Mouse (Mus musculus) neural tube, embryonic 12.5 days (tissue): ENCODE measurements around the gene Tbc1d1. TPM values are rescaled to one million over a fixed set of nuclear protein-coding genes. Genes with fewer than 3 reads are reported as not detected.
"Not testable (repeated sequence)": the region's sequence is repeated elsewhere in the genome, so short reads cannot be mapped to it uniquely, and the experiment has no call there.

ENCODE experiments used
- ATAC-seq: fragments of 200-750 bp; cut with Nextera tagmentation; 2 replicates; pipeline ENCODE4 v1.8.0; 2017; ENCODE audit warnings: low read depth, mild to moderate bottlenecking, moderate TSS enrichment, moderate library complexity; ENCODE audit not compliant: low FRiP score
- H3K27ac ChIP-seq: fragments of 300-500 bp; sonication (generic); 2 replicates; pipeline ENCODE4 v1.5.1; 2016
- H3K27me3 ChIP-seq: fragments of 300-500 bp; sonication (generic); replicated peaks from 2 replicates; pipeline ENCODE4 v1.6.1; 2016; ENCODE audit warnings: mild to moderate bottlenecking
- H3K36me3 ChIP-seq: fragments of 300-500 bp; sonication (generic); 2 replicates; pipeline ENCODE4 v1.6.1; 2016; ENCODE audit warnings: mild to moderate bottlenecking
- H3K4me1 ChIP-seq: fragments of 300-500 bp; sonication (generic); 2 replicates; pipeline ENCODE4 v1.6.1; 2016
- H3K4me2 ChIP-seq: fragments of 300-500 bp; sonication (generic); replicated peaks from 2 replicates; pipeline ENCODE4 v1.6.1; 2016; ENCODE audit warnings: mild to moderate bottlenecking
- H3K4me3 ChIP-seq: fragments of 300-500 bp; sonication (generic); 2 replicates; pipeline ENCODE4 v1.5.1; 2016
- H3K9ac ChIP-seq: fragments of 300-500 bp; sonication (generic); 2 replicates; pipeline ENCODE4 v1.6.1; 2016; ENCODE audit warnings: mild to moderate bottlenecking
- H3K9me3 ChIP-seq: fragments of 300-500 bp; sonication (generic); 2 replicates; pipeline ENCODE4 v1.6.1; 2016; ENCODE audit warnings: mild to moderate bottlenecking
- whole genome bisulfite sequencing: fragments of 180-500 bp; shearing (Covaris S2); methylation state at CpG from one replicate; pipeline ENCODE4 v1.1.7; 2016; 5-methylcytosine and 5-hydroxymethylcytosine counted together
- polyA plus RNA-seq: library from polyadenylated mRNA; unstranded; fragments of >200 nt; fragmentation: Nextera tagmentation; extraction: Ambion mirVana; gene quantifications from 2 replicates; pipeline ENCODE4 v1.2.1, GENCODE M21; 2016

Tbc1d1 gene
- polyA plus RNA-seq, 1 experiment from 2014 or later = 23.7 TPM

DNA sequence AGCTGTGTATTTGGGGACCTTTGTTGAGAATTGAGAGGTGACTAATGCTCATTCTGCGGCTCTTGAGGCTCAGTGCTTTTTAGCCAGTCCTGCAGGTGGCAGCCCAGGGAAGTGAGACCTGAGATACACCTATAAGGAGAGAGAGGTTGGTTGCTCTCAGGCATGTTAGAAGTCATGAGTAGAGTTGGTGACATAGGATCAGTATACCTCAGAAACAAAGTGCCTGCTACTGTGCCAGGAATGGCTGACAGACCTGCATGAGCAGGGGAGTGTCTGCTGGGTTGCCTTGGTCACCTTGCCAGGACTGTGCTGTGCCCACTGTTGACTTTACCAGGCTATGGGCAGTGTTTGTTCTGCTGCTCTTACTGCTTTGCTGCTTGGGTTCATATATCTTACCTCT lies 157.4 kb downstream of the Tbc1d1 start:
- Histone ChIP-seq H3K9me3 (no peaks in the 10 kb centered on the region), H3K4me3 (no peak overlapping the region), H3K4me1 (peaks cover 19% of the 10 kb centered on the region), H3K9ac (no peak overlapping the region), H3K4me2 (no peak overlapping the region), H3K36me3 (peaks cover 4% of the 10 kb centered on the region; the same call in 1 of the 2 replicates), H3K27ac (no peak overlapping the region), H3K27me3 (no peaks in the 10 kb centered on the region)
- no peak for ATAC-seq
- 91% methylated on average over 1 of the region's 1 CpGs for WGBS

GRCm38 (mm10) chr5:64314288-64315052 lies 158.4 kb downstream of the Tbc1d1 start:
- 17% methylated on average over 6 of the region's 6 CpGs for WGBS
- no peak overlapping the region for H3K9ac ChIP-seq
- peak; percentile 80 for ATAC-seq

GRCm38 (mm10) chr5:64315088-64315487 lies 159.0 kb downstream of the Tbc1d1 start:
- no peak overlapping the region for H3K4me3 ChIP-seq
- ATAC-seq = 0 out of 2 replicates have a peak, but pooled peaks have one; percentile 43
- H3K4me1 ChIP-seq = peaks cover 19% of the 10 kb centered on the region
- H3K27ac ChIP-seq = no peak overlapping the region
- H3K9ac ChIP-seq = no peak overlapping the region
- no peak overlapping the region for H3K4me2 ChIP-seq
- no peaks in the 10 kb centered on the region for H3K27me3 ChIP-seq
- WGBS = 92% methylated on average over 1 of the region's 1 CpGs
- peaks cover 10% of the 10 kb centered on the region; the same call in 1 of the 2 replicates for H3K36me3 ChIP-seq
- no peaks in the 10 kb centered on the region for H3K9me3 ChIP-seq

More at GRCm38 (mm10) chr5:64314288-64315052, 158.4 kb downstream of the Tbc1d1 start:
- Histone ChIP-seq H3K9me3 (no peaks in the 10 kb centered on the region), H3K36me3 (peaks cover 8% of the 10 kb centered on the region; the same call in 1 of the 2 replicates), H3K27ac (peak overlapping the region; percentile 74), H3K4me1 (peaks cover 19% of the 10 kb centered on the region), H3K4me3 (no peak overlapping the region), H3K4me2 (0 out of 2 replicates have a peak overlapping the region, but pooled peaks have one; percentile 9), H3K27me3 (no peaks in the 10 kb centered on the region)

- WGBS = 87% methylated on average over 4 of the region's 4 CpGs
- no peak for ATAC-seq
- Histone ChIP-seq H3K9ac (no peak overlapping the region), H3K36me3 (peaks cover 15% of the 10 kb centered on the region), H3K27me3 (no peaks in the 10 kb centered on the region), H3K9me3 (no peaks in the 10 kb centered on the region), H3K4me2 (no peak overlapping the region), H3K4me1 (peaks cover 25% of the 10 kb centered on the region), H3K27ac (no peak overlapping the region), H3K4me3 (no peak overlapping the region)
Measured at GRCm38 (mm10) chr5:64323286-64323685, 167.2 kb downstream of the Tbc1d1 start.

- 96% methylated on average over 12 of the region's 12 CpGs for WGBS
- peaks cover 19% of the 10 kb centered on the region for H3K36me3 ChIP-seq
- no peak overlapping the region for H3K27ac ChIP-seq
- H3K4me1 ChIP-seq = peaks cover 25% of the 10 kb centered on the region
- no peaks in the 10 kb centered on the region for H3K9me3 ChIP-seq
- H3K4me3 ChIP-seq = no peak overlapping the region
- no peak overlapping the region for H3K4me2 ChIP-seq
- H3K27me3 ChIP-seq = no peaks in the 10 kb centered on the region
- ATAC-seq = no peak
- no peak overlapping the region for H3K9ac ChIP-seq
Measured at GRCm38 (mm10) chr5:64324353-64324752, 168.2 kb downstream of the Tbc1d1 start.

DNA sequence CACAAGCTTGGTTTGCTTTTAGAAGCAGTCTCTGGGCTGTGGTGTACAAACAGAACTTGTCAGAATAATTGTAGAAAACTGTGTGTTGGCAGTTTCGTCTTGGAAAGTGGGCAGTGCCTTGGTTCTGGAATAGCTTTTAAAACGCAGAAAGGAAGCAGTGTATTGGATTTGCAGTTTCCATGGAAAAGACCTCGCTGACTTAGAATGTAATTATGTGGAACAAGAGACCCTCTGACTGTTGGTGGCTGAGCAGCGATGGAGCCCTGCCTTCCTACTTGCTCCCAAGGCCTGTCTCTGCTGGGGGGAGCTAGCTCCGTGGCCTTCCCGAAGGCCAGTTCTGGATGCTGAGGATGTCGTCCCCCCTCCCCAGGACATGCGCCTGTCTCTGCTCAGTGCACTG lies 168.8 kb downstream of the Tbc1d1 start:
- Histone ChIP-seq H3K9ac (no peak overlapping the region), H3K36me3 (peaks cover 20% of the 10 kb centered on the region), H3K27ac (no peak overlapping the region), H3K4me2 (no peak overlapping the region), H3K9me3 (no peaks in the 10 kb centered on the region), H3K27me3 (no peaks in the 10 kb centered on the region), H3K4me3 (no peak overlapping the region), H3K4me1 (peaks cover 25% of the 10 kb centered on the region)
- 71% methylated on average over 8 of the region's 8 CpGs for WGBS
- ATAC-seq = no peak

DNA sequence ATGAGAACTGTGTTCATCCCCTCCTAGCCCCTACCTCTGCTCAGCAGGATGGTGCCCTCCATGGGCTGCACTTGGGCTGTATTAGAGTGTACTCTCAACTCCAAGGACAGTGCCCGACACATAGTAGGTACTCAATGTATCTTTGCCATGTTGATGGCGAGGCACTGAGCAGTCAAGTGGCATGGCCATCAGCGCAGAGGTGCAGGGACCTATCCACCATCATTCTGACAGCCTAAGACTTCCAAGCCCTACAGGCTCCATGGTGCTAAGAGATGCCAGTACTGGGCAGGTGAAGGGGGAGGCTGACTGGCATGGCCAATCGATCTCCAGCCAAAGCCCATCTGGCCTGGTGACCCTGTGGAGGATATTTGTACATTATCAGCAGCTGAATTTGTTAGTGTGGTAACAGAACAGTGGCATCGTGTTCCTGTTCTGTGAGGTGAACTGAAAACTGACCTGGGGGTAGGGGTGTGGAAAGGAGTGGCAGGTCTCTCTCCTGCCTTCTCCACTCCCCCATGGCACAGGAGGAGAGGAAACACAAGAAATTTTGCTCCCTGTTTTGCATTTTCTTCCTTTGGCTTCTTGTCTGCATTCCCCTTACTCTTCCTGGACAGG lies 169.7 kb downstream of the Tbc1d1 start:
- H3K27ac ChIP-seq = no peak overlapping the region
- no peak overlapping the region for H3K4me2 ChIP-seq
- WGBS = 90% methylated on average over 5 of the region's 5 CpGs
- 0 out of 2 replicates have a peak overlapping the region, but pooled peaks have one; percentile 26 for H3K9ac ChIP-seq
- H3K4me1 ChIP-seq = peaks cover 25% of the 10 kb centered on the region
- H3K4me3 ChIP-seq = no peak overlapping the region
- H3K9me3 ChIP-seq = no peaks in the 10 kb centered on the region
- no peaks in the 10 kb centered on the region for H3K27me3 ChIP-seq
- peaks cover 20% of the 10 kb centered on the region for H3K36me3 ChIP-seq
- no peak for ATAC-seq

DNA sequence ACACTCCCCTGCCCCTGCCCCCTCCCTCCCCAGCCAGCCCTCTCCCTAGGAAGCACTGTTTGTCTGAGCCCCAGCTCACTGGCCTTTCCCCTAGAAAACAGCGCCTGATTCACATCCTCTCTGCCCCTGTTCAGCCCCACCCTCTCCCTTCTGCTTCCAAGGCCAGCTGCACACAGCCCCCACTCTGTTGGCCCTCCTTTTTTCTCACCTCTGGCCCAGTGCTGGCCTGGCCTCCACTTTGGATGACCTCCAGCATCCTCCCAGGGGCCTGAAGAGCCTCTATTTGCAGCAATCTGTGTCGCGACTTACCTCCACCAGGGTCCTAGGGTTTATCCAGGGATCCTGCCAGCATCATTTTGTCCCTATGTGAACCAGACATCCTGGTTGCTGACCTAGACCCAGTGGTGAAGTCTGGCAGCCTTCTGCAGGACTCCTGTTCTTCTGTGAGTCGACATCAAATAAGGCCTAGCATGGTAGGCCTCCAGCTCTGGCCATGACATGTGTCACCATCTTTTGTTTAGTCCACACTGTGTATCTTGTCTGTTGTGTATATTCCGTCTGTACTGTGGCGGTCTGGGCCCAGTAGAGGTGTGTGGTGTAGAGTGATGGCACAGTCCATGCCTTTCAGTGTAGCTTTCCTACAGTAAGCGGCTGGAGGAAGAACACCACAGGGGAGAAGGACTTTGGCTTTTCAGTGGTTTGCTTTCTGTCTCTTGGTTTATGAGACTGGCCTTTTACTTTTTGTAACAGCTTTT lies 170.5 kb downstream of the Tbc1d1 start:
- H3K9me3 ChIP-seq = no peaks in the 10 kb centered on the region
- H3K4me2 ChIP-seq = no peak overlapping the region
- H3K9ac ChIP-seq = 0 out of 2 replicates have a peak overlapping the region, but pooled peaks have one; percentile 26
- H3K4me1 ChIP-seq = peaks cover 25% of the 10 kb centered on the region
- H3K4me3 ChIP-seq = no peak overlapping the region
- H3K27ac ChIP-seq = no peak overlapping the region
- 75% methylated on average over 7 of the region's 7 CpGs for WGBS
- peaks cover 20% of the 10 kb centered on the region for H3K36me3 ChIP-seq
- no peaks in the 10 kb centered on the region for H3K27me3 ChIP-seq
- ATAC-seq = no peak

DNA sequence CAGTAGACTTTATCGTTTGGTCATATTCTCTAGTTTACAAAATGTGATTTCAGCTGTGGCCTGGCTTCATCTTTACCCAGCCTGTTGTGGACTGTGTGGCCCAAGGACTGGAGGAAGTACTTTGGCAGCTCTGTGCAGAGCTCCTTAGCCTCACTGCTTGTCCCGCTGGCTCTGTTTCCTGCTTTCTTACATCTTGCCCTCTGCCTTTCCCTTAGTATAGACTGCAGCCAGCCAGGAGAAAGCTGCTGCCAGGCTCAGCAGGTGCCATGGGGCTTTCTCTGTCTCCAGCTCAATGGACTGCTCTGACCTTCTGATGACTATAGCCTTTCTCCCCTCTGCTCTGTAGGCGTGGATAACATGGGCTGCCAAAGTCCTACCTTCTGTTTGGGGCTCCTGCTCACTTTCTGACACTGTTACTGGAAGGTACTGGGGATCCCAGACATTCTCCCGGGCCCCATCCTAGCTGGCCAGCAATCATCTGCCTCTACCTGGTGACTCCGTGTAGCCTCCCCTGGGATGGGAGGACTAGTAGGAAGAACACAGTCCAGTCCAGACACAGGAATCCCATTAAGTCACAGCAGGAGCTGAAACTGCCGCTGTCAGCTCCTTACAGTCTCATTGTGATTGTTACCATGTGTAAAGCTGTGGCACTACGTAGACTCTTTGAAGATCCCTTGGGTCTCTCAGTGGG lies 171.3 kb downstream of the Tbc1d1 start:
- Histone ChIP-seq H3K36me3 (peaks cover 20% of the 10 kb centered on the region), H3K4me2 (no peak overlapping the region), H3K27me3 (no peaks in the 10 kb centered on the region), H3K4me3 (no peak overlapping the region), H3K9me3 (no peaks in the 10 kb centered on the region), H3K27ac (no peak overlapping the region), H3K9ac (no peak overlapping the region), H3K4me1 (peaks cover 25% of the 10 kb centered on the region)
- 55% methylated on average over 7 of the region's 7 CpGs for WGBS
- ATAC-seq = no peak

DNA sequence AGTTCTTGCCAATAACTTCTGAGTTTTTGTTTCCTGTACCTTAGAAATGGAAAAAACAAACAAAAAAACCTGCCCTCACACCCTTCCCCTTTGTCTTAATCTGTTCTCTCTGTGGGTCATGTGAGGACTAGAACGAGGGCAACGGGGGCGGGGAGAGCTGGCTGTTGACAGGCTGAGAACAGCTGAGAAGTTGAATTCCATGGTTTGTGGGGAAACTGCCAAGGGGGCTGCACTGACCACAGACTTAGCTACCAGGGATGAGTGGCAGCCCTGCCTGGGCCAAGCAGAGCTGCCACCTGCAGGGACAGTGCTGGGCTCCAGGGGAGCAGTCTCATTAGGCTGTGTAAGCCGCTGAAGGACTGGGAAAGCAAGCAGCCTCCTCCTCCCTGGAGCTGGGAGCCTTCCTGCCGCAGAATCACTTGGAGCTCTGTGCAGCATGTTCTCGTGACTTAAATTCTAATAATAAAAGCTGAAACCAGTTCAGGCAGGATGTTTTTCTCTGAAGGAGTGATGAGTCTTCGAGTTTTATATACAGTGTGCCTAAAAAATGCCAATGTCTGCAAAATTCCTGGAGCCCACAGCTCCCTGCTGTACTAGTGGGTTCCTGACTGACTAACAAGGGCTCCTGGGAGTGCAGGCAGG lies 180.8 kb downstream of the Tbc1d1 start:
- 0 out of 2 replicates have a peak, but pooled peaks have one; percentile 44 for ATAC-seq
- WGBS = 45% methylated on average over 7 of the region's 7 CpGs
- H3K4me1 ChIP-seq = peaks cover 5% of the 10 kb centered on the region; the same call in 1 of the 2 replicates
- peaks cover 14% of the 10 kb centered on the region for H3K36me3 ChIP-seq
- H3K9me3 ChIP-seq = no peaks in the 10 kb centered on the region
- H3K27me3 ChIP-seq = no peaks in the 10 kb centered on the region
- no peak overlapping the region for H3K4me2 ChIP-seq
- H3K9ac ChIP-seq = no peak overlapping the region
- no peak overlapping the region for H3K4me3 ChIP-seq
- H3K27ac ChIP-seq = no peak overlapping the region

GRCm38 (mm10) chr5:64338795-64339194 lies 182.7 kb downstream of the Tbc1d1 start:
- H3K27me3 ChIP-seq, H3K36me3 ChIP-seq, H3K9ac ChIP-seq, H3K9me3 ChIP-seq, ATAC-seq, H3K4me1 ChIP-seq, H3K4me2 ChIP-seq, H3K4me3 ChIP-seq, H3K27ac ChIP-seq: not testable (repeated sequence)
- 84% methylated on average over 6 of the region's 6 CpGs for WGBS
